Mouse (Mus musculus): ENCODE data around the gene Vta1. TPM values are rescaled to one million over a fixed set of nuclear protein-coding genes. Genes with fewer than 3 reads are reported as not detected.

Vta1 gene
- total RNA-seq (2021) = 10 to 100 TPM; 29.5 to 35.5 TPM

GRCm38 (mm10) chr10:14705072-14706066 lies at the start of gene Vta1, which contains the start of gene Nmbr:
Vta1 (minus strand) TSS chr10:14705560.
Nmbr (plus strand) TSS chr10:14705591.
- DNase-seq = peak; percentile 97 to 99
- intact Hi-C loops (cut with DNase I) = loop anchor here (1.0 kb wide), 2 partner anchors 253 to 301 kb away; no protein-coding TSS in a partner anchor

- DNase-seq = peak; percentile 2 to 3
- intact Hi-C loops (cut with DNase I) = loop anchor here (10.0 kb wide), 1 partner anchor 441 kb away; no protein-coding TSS in a partner anchor
Measured at GRCm38 (mm10) chr10:14734285-14734684, 28.9 kb upstream of the Vta1 start.

- intact Hi-C loops (cut with DNase I) = no loop called here
- DNase-seq = no peak
Measured at GRCm38 (mm10) chr10:14725671-14726070, 20.3 kb upstream of the Vta1 start.

GRCm38 (mm10) chr10:14718114-14718513 lies 12.8 kb upstream of the Vta1 start, which contains the start of gene Gje1:
Gje1 (minus strand) TSS chr10:14718214.
- no peak for DNase-seq
- intact Hi-C loops (cut with DNase I) = no loop called here

GRCm38 (mm10) chr10:14703830-14704420 lies 1.4 kb downstream of the Vta1 start:
- DNase-seq = no peak
- intact Hi-C loops (cut with DNase I) = no loop called here

GRCm38 (mm10) chr10:14703239-14703638 lies 2.1 kb downstream of the Vta1 start:
- DNase-seq = no peak
- intact Hi-C loops (cut with DNase I) = no loop called here

- no peak for DNase-seq
- intact Hi-C loops (cut with DNase I) = no loop called here
Measured at GRCm38 (mm10) chr10:14690349-14690748, 15.0 kb downstream of the Vta1 start.

- DNase-seq = no peak
- intact Hi-C loops (cut with DNase I) = no loop called here
Measured at GRCm38 (mm10) chr10:14688785-14689442, 16.4 kb downstream of the Vta1 start.

- intact Hi-C loops (cut with DNase I) = no loop called here
- DNase-seq = no peak
Measured at GRCm38 (mm10) chr10:14685663-14686062, 19.7 kb downstream of the Vta1 start.

- intact Hi-C loops (cut with DNase I) = no loop called here
- no peak for DNase-seq
Measured at GRCm38 (mm10) chr10:14666147-14666546, 39.2 kb downstream of the Vta1 start.

GRCm38 (mm10) chr10:14660875-14661274 lies 44.5 kb downstream of the Vta1 start:
- intact Hi-C loops (cut with DNase I) = no loop called here
- DNase-seq = no peak

- intact Hi-C loops (cut with DNase I) = no loop called here
- DNase-seq = no peak
Measured at GRCm38 (mm10) chr10:14639635-14640034, 65.7 kb downstream of the Vta1 start.

GRCm38 (mm10) chr10:14639043-14639442 lies 66.3 kb downstream of the Vta1 start:
- no peak for DNase-seq
- intact Hi-C loops (cut with DNase I) = no loop called here

GRCm38 (mm10) chr10:14625706-14626105 lies 79.7 kb downstream of the Vta1 start:
- DNase-seq = no peak

GRCm38 (mm10) chr10:14619156-14619555 lies 86.2 kb downstream of the Vta1 start:
- intact Hi-C loops (cut with DNase I) = no loop called here
- DNase-seq = no peak

More at GRCm38 (mm10) chr10:14625706-14626105, 79.7 kb downstream of the Vta1 start:
- intact Hi-C loops (cut with DNase I) = no loop called here

- DNase-seq = no peak
- intact Hi-C loops (cut with DNase I) = no loop called here
Measured at GRCm38 (mm10) chr10:14618301-14618700, 87.1 kb downstream of the Vta1 start.

GRCm38 (mm10) chr10:14615441-14615840 lies 89.9 kb downstream of the Vta1 start:
- no peak for DNase-seq
- intact Hi-C loops (cut with DNase I) = no loop called here

GRCm38 (mm10) chr10:14607597-14607996 lies 97.8 kb downstream of the Vta1 start:
- no peak for DNase-seq
- intact Hi-C loops (cut with DNase I) = no loop called here

Measured in heart, postnatal 36 days (tissue).